Mouse (Mus musculus): Measurements from ENCODE around the gene Rev3l. TPM values are rescaled to one million over a fixed set of nuclear protein-coding genes. Genes with fewer than 3 reads are reported as not detected.

Gene Rev3l
- 24.4 and 27.4 TPM in 2 replicates for polyA plus RNA-seq (2014; fragmentation: Nextera tagmentation; extraction: Ambion mirVana)

GRCm38 (mm10) chr10:39731736-39732265 is at the start of gene Rev3l:
TSS of gene Rev3l (plus strand) at chr10:39732118.
- 0% methylated on average over 28 of the region's 64 CpGs for WGBS
- H3K27ac ChIP-seq (ENCODE audit: low read depth, low read length): peak within 1 kb of the TSS; percentile 99

GRCm38 (mm10) chr10:39682556-39682955 is 49.4 kb upstream of the Rev3l start:
- no peak overlapping the region for H3K4me2 ChIP-seq (ENCODE audit: low read depth)
- H3K27me3 ChIP-seq (ENCODE audit: control insufficient read depth, insufficient read depth, low read length): no peaks in the 10 kb centered on the region

More at GRCm38 (mm10) chr10:39731736-39732265, at the start of gene Rev3l:
- ATAC-seq (ENCODE audit: insufficient read depth, low FRiP score, low TSS enrichment) (peak; percentile 84), DNase-seq (ENCODE audit: low spot score) (peak; percentile 96)
- peak within 1 kb of the TSS; percentile 90 for H3K4me3 ChIP-seq (ENCODE audit: low read depth, low read length)
- H3K9ac ChIP-seq (ENCODE audit: low read length): peak within 1 kb of the TSS; percentile 94
- peaks cover 8% of the 10 kb centered on the region for H3K4me1 ChIP-seq (ENCODE audit: control insufficient read depth, insufficient read depth, low read length)
- no peaks in the 10 kb centered on the region for H3K9me3 ChIP-seq (ENCODE audit: control insufficient read depth, low read length)
- H3K4me2 ChIP-seq (ENCODE audit: low read depth): peak within 1 kb of the TSS; percentile 75
- H3K36me3 ChIP-seq (ENCODE audit: control insufficient read depth, insufficient read depth, low read length): no peaks in the 10 kb centered on the region
- H3K27me3 ChIP-seq (ENCODE audit: control insufficient read depth, insufficient read depth, low read length): no peaks in the 10 kb centered on the region

GRCm38 (mm10) chr10:39683481-39683880 is 48.4 kb upstream of the Rev3l start:
- DNase-seq (ENCODE audit: low spot score) (no peak), ATAC-seq (ENCODE audit: insufficient read depth, low FRiP score, low TSS enrichment) (no peak)
- no peaks in the 10 kb centered on the region for H3K36me3 ChIP-seq (ENCODE audit: control insufficient read depth, insufficient read depth, low read length)
- no peak overlapping the region for H3K9ac ChIP-seq (ENCODE audit: low read length)
- WGBS: 91% methylated on average over 2 of the region's 2 CpGs
- H3K4me1 ChIP-seq (ENCODE audit: control insufficient read depth, insufficient read depth, low read length): no peaks in the 10 kb centered on the region
- no peaks in the 10 kb centered on the region for H3K9me3 ChIP-seq (ENCODE audit: control insufficient read depth, low read length)
- H3K27ac ChIP-seq (ENCODE audit: low read depth, low read length): no peak overlapping the region
- no peak overlapping the region for H3K4me3 ChIP-seq (ENCODE audit: low read depth, low read length)
- no peak overlapping the region for H3K4me2 ChIP-seq (ENCODE audit: low read depth)
- no peaks in the 10 kb centered on the region for H3K27me3 ChIP-seq (ENCODE audit: control insufficient read depth, insufficient read depth, low read length)

More at GRCm38 (mm10) chr10:39682556-39682955, 49.4 kb upstream of the Rev3l start:
- Histone ChIP-seq H3K36me3 (ENCODE audit: control insufficient read depth, insufficient read depth, low read length) (no peaks in the 10 kb centered on the region), H3K4me1 (ENCODE audit: control insufficient read depth, insufficient read depth, low read length) (no peaks in the 10 kb centered on the region), H3K4me3 (ENCODE audit: low read depth, low read length) (no peak overlapping the region), H3K9ac (ENCODE audit: low read length) (no peak overlapping the region), H3K27ac (ENCODE audit: low read depth, low read length) (no peak overlapping the region), H3K9me3 (ENCODE audit: control insufficient read depth, low read length) (no peaks in the 10 kb centered on the region)
- ATAC-seq (ENCODE audit: insufficient read depth, low FRiP score, low TSS enrichment) (no peak), DNase-seq (ENCODE audit: low spot score) (no peak)
- 87% methylated on average over 2 of the region's 2 CpGs for WGBS

GRCm38 (mm10) chr10:39686811-39687210 is 45.1 kb upstream of the Rev3l start:
- ATAC-seq (ENCODE audit: insufficient read depth, low FRiP score, low TSS enrichment): no peak
- Histone ChIP-seq H3K4me1 (ENCODE audit: control insufficient read depth, insufficient read depth, low read length) (no peaks in the 10 kb centered on the region), H3K27me3 (ENCODE audit: control insufficient read depth, insufficient read depth, low read length) (no peaks in the 10 kb centered on the region), H3K36me3 (ENCODE audit: control insufficient read depth, insufficient read depth, low read length) (no peaks in the 10 kb centered on the region), H3K9ac (ENCODE audit: low read length) (no peak overlapping the region), H3K9me3 (ENCODE audit: control insufficient read depth, low read length) (no peaks in the 10 kb centered on the region), H3K4me2 (ENCODE audit: low read depth) (no peak overlapping the region), H3K4me3 (ENCODE audit: low read depth, low read length) (no peak overlapping the region), H3K27ac (ENCODE audit: low read depth, low read length) (no peak overlapping the region)
- DNase-seq (ENCODE audit: low spot score): no peak
- 93% methylated on average over 4 of the region's 4 CpGs for WGBS

- no peaks in the 10 kb centered on the region for H3K27me3 ChIP-seq (ENCODE audit: control insufficient read depth, insufficient read depth, low read length)
- no peak for DNase-seq (ENCODE audit: low spot score)
- H3K27ac ChIP-seq (ENCODE audit: low read depth, low read length): no peak overlapping the region
- ATAC-seq (ENCODE audit: insufficient read depth, low FRiP score, low TSS enrichment): no peak
- no peaks in the 10 kb centered on the region for H3K9me3 ChIP-seq (ENCODE audit: control insufficient read depth, low read length)
- H3K4me1 ChIP-seq (ENCODE audit: control insufficient read depth, insufficient read depth, low read length): no peaks in the 10 kb centered on the region
- 82% methylated on average over 3 of the region's 3 CpGs for WGBS
- no peak overlapping the region for H3K4me3 ChIP-seq (ENCODE audit: low read depth, low read length)
- no peaks in the 10 kb centered on the region for H3K36me3 ChIP-seq (ENCODE audit: control insufficient read depth, insufficient read depth, low read length)
- no peak overlapping the region for H3K9ac ChIP-seq (ENCODE audit: low read length)
- H3K4me2 ChIP-seq (ENCODE audit: low read depth): no peak overlapping the region
Observed at GRCm38 (mm10) chr10:39687851-39688250, 44.1 kb upstream of the Rev3l start.

- no peak for ATAC-seq (ENCODE audit: insufficient read depth, low FRiP score, low TSS enrichment)
- 50% methylated on average over 11 of the region's 11 CpGs for WGBS
- no peak overlapping the region for H3K27ac ChIP-seq (ENCODE audit: low read depth, low read length)
Observed at GRCm38 (mm10) chr10:39691351-39692064, 40.4 kb upstream of the Rev3l start.

GRCm38 (mm10) chr10:39692152-39692551 is 39.8 kb upstream of the Rev3l start:
- H3K4me3 ChIP-seq (ENCODE audit: low read depth, low read length): no peak overlapping the region
- DNase-seq (ENCODE audit: low spot score): no peak
- H3K36me3 ChIP-seq (ENCODE audit: control insufficient read depth, insufficient read depth, low read length): no peaks in the 10 kb centered on the region
- 78% methylated on average over 2 of the region's 2 CpGs for WGBS
- H3K9ac ChIP-seq (ENCODE audit: low read length): no peak overlapping the region
- no peak for ATAC-seq (ENCODE audit: insufficient read depth, low FRiP score, low TSS enrichment)
- H3K4me2 ChIP-seq (ENCODE audit: low read depth): no peak overlapping the region
- H3K9me3 ChIP-seq (ENCODE audit: control insufficient read depth, low read length): no peaks in the 10 kb centered on the region
- H3K4me1 ChIP-seq (ENCODE audit: control insufficient read depth, insufficient read depth, low read length): no peaks in the 10 kb centered on the region
- no peak overlapping the region for H3K27ac ChIP-seq (ENCODE audit: low read depth, low read length)
- H3K27me3 ChIP-seq (ENCODE audit: control insufficient read depth, insufficient read depth, low read length): no peaks in the 10 kb centered on the region

More at GRCm38 (mm10) chr10:39691351-39692064, 40.4 kb upstream of the Rev3l start:
- H3K9ac ChIP-seq (ENCODE audit: low read length): no peak overlapping the region
- no peak overlapping the region for H3K4me2 ChIP-seq (ENCODE audit: low read depth)
- H3K4me3 ChIP-seq (ENCODE audit: low read depth, low read length): no peak overlapping the region
- DNase-seq (ENCODE audit: low spot score): no peak
- no peaks in the 10 kb centered on the region for H3K27me3 ChIP-seq (ENCODE audit: control insufficient read depth, insufficient read depth, low read length)
- H3K36me3 ChIP-seq (ENCODE audit: control insufficient read depth, insufficient read depth, low read length): no peaks in the 10 kb centered on the region
- no peaks in the 10 kb centered on the region for H3K4me1 ChIP-seq (ENCODE audit: control insufficient read depth, insufficient read depth, low read length)
- no peaks in the 10 kb centered on the region for H3K9me3 ChIP-seq (ENCODE audit: control insufficient read depth, low read length)

GRCm38 (mm10) chr10:39707717-39708510 is 24.0 kb upstream of the Rev3l start:
- no peak for ATAC-seq (ENCODE audit: insufficient read depth, low FRiP score, low TSS enrichment)
- Histone ChIP-seq H3K27ac (ENCODE audit: low read depth, low read length) (no peak overlapping the region), H3K27me3 (ENCODE audit: control insufficient read depth, insufficient read depth, low read length) (no peaks in the 10 kb centered on the region), H3K9ac (ENCODE audit: low read length) (no peak overlapping the region), H3K4me1 (ENCODE audit: control insufficient read depth, insufficient read depth, low read length) (no peaks in the 10 kb centered on the region), H3K9me3 (ENCODE audit: control insufficient read depth, low read length) (no peaks in the 10 kb centered on the region), H3K4me2 (ENCODE audit: low read depth) (no peak overlapping the region), H3K4me3 (ENCODE audit: low read depth, low read length) (no peak overlapping the region), H3K36me3 (ENCODE audit: control insufficient read depth, insufficient read depth, low read length) (no peaks in the 10 kb centered on the region)
- no peak for DNase-seq (ENCODE audit: low spot score)
- 74% methylated on average over 2 of the region's 2 CpGs for WGBS
